Mouse (Mus musculus) MEL (cell line): Measurements from ENCODE around the gene Dgke.

Experiments
- CTCF ChIP-seq, 3 experiments: IDR thresholded peaks in 2 of 3; conservative IDR thresholded peaks in 1 of 3; 2 replicates each; pipeline ENCODE4 v1.5.1; 2011 to 2012; ENCODE audit warnings: low read length in 3 of 3, low read depth in 2 of 3, mild to moderate bottlenecking in 2 of 3, improper control_type of control experiment in 1 of 3, inconsistent platforms in 1 of 3, mixed read lengths in 1 of 3, moderate library complexity in 1 of 3; ENCODE audit not compliant: control insufficient read depth in 1 of 3, insufficient read depth in 1 of 3, poor library complexity in 1 of 3, severe bottlenecking in 1 of 3
- MAX ChIP-seq: IDR thresholded peaks from 2 replicates; pipeline ENCODE4 v1.6.1; 2011; ENCODE audit warnings: low read length, improper control_type of control experiment
- MAZ ChIP-seq: IDR thresholded peaks from 2 replicates; pipeline ENCODE4 v1.6.1; 2012; ENCODE audit warnings: low read depth, mild to moderate bottlenecking, inconsistent platforms, low read length, improper control_type of control experiment
- NELFE ChIP-seq: IDR thresholded peaks from 2 replicates; pipeline ENCODE4 v1.6.1; 2011; ENCODE audit warnings: low read depth, low read length, improper control_type of control experiment
- POLR2A ChIP-seq, 2 experiments: IDR thresholded peaks; 2 replicates each; pipeline ENCODE4 v1.6.1; 2011 to 2012; ENCODE audit warnings: low read length in 2 of 2, mild to moderate bottlenecking in 2 of 2, control low read depth in 1 of 2, improper control_type of control experiment in 1 of 2, low read depth in 1 of 2, moderate library complexity in 1 of 2; ENCODE audit not compliant: control insufficient read depth in 1 of 2, insufficient read depth in 1 of 2, poor library complexity in 1 of 2
- RAD21 ChIP-seq: IDR thresholded peaks from 2 replicates; pipeline ENCODE4 v1.6.1; 2011; ENCODE audit warnings: mild to moderate bottlenecking, low read depth, low read length, improper control_type of control experiment
- RCOR1 ChIP-seq: IDR thresholded peaks from 2 replicates; pipeline ENCODE4 v1.6.1; 2012; ENCODE audit warnings: low read depth, mild to moderate bottlenecking, inconsistent platforms, low read length, improper control_type of control experiment
- TAL1 ChIP-seq: IDR thresholded peaks from 2 replicates; pipeline ENCODE4 v1.6.1; 2012; ENCODE audit warnings: mild to moderate bottlenecking, inconsistent platforms, low read length, moderate library complexity, mixed read lengths
- USF1 ChIP-seq: IDR thresholded peaks from 2 replicates; pipeline ENCODE4 v1.6.1; 2014; ENCODE audit warnings: low read depth, mild to moderate bottlenecking, inconsistent platforms, low read length, improper control_type of control experiment, moderate library complexity
- ZKSCAN1 ChIP-seq: IDR thresholded peaks from 2 replicates; pipeline ENCODE4 v1.6.1; 2012; ENCODE audit warnings: low read depth, mild to moderate bottlenecking, inconsistent platforms, low read length, improper control_type of control experiment, moderate library complexity
- ZNF384 ChIP-seq: IDR thresholded peaks from 2 replicates; pipeline ENCODE4 v1.6.1; 2012; ENCODE audit warnings: low read depth, mild to moderate bottlenecking, inconsistent platforms, low read length, improper control_type of control experiment

- TF ChIP-seq POLR2A (IDR thresholded peaks at IDR 0.05; ENCODE audit: control insufficient read depth in 1 of 2, insufficient read depth in 1 of 2, low read depth in 1 of 2, low read length in 2 of 2, poor library complexity in 1 of 2): no peak
- no peak for TF ChIP-seq CTCF (IDR thresholded peaks at IDR 0.05 in 2 of 3, conservative IDR thresholded peaks at IDR 0.05 in 1 of 3; ENCODE audit: control insufficient read depth in 1 of 3, insufficient read depth in 1 of 3, low read depth in 2 of 3, low read length in 3 of 3, poor library complexity in 1 of 3, severe bottlenecking in 1 of 3)
- peak; percentile 66 for TF ChIP-seq MAZ
- TF ChIP-seq USF1: no peak
- TF ChIP-seq ZKSCAN1: no peak
- no peak; the same call in 1 of the 2 replicates for TF ChIP-seq MAX
- TF ChIP-seq RCOR1: peak; percentile 47; the same call in 1 of the 2 replicates
- no peak for TF ChIP-seq TAL1
- TF ChIP-seq RAD21: no peak
- peak; percentile 22; the same call in 1 of the 2 replicates for TF ChIP-seq NELFE
- TF ChIP-seq ZNF384: no peak
Measured at GRCm38 (mm10) chr11:89100826-89101321, 34.2 kb upstream of the Dgke start.
